Mouse (Mus musculus): ENCODE data around the gene Kctd8. TPM values are rescaled to one million over a fixed set of nuclear protein-coding genes. Genes with fewer than 3 reads are reported as not detected.

Gene Kctd8
- polyA plus RNA-seq, 1 experiment from 2014 or later: 28.9 TPM

- Histone ChIP-seq H3K4me1 (ENCODE audit: control insufficient read depth, insufficient read depth, low read depth, low read length) (no peaks in the 10 kb centered on the region), H3K4me3 (ENCODE audit: low read length) (no peak overlapping the region), H3K27me3 (replicated peaks; ENCODE audit: control insufficient read depth, insufficient read depth, low read length) (no peaks in the 10 kb centered on the region), H3K9me3 (ENCODE audit: control insufficient read depth, low read length) (no peaks in the 10 kb centered on the region), H3K4me2 (ENCODE audit: low read length) (no peak overlapping the region), H3K9ac (ENCODE audit: low read depth, low read length) (no peak overlapping the region), H3K27ac (ENCODE audit: low read depth, low read length) (no peak overlapping the region), H3K36me3 (ENCODE audit: control insufficient read depth, insufficient read depth, low read length) (no peaks in the 10 kb centered on the region)
- 70% methylated on average over 3 of the region's 3 CpGs for WGBS
- ATAC-seq: no peak
Observed at GRCm38 (mm10) chr5:69215216-69215615, 126.3 kb downstream of the Kctd8 start.

GRCm38 (mm10) chr5:69209401-69209800, 132.1 kb downstream of the Kctd8 start:
- H3K27ac ChIP-seq (ENCODE audit: low read depth, low read length): no peak overlapping the region
- H3K4me1 ChIP-seq (ENCODE audit: control insufficient read depth, insufficient read depth, low read depth, low read length): no peaks in the 10 kb centered on the region
- H3K4me2 ChIP-seq (ENCODE audit: low read length): no peak overlapping the region
- no peaks in the 10 kb centered on the region for H3K27me3 ChIP-seq (replicated peaks; ENCODE audit: control insufficient read depth, insufficient read depth, low read length)
- H3K9me3 ChIP-seq (ENCODE audit: control insufficient read depth, low read length): no peaks in the 10 kb centered on the region
- no peak for ATAC-seq
- no peak overlapping the region for H3K9ac ChIP-seq (ENCODE audit: low read depth, low read length)
- H3K36me3 ChIP-seq (ENCODE audit: control insufficient read depth, insufficient read depth, low read length): no peaks in the 10 kb centered on the region
- H3K4me3 ChIP-seq (ENCODE audit: low read length): no peak overlapping the region

DNA sequence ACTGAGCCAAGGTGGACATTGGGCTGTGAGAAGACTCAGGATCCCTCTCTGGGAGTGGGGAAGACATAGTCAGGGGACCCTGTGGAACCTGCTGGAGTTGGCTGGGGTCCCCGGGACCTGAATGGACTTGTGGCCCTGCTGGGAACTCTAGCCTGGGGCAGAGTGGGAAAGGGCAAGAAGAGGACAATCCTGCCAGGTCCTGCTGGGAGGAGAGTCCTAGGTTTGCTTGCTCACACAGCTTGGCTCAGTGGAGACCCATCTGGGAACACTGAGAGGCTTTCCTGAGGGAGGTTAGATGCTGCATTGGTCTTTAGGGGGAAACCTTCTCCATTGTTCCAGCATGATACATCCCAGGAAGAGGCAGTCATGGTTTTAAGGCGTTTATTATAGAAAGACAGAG, 133.8 kb downstream of the Kctd8 start:
- H3K4me1 ChIP-seq (ENCODE audit: control insufficient read depth, insufficient read depth, low read depth, low read length): no peaks in the 10 kb centered on the region
- WGBS: 64% methylated on average over 2 of the region's 2 CpGs
- no peak for ATAC-seq

GRCm38 (mm10) chr5:69159897-69160509, 181.5 kb downstream of the Kctd8 start:
- Histone ChIP-seq H3K4me1 (ENCODE audit: control insufficient read depth, insufficient read depth, low read depth, low read length) (no peaks in the 10 kb centered on the region), H3K27ac (ENCODE audit: low read depth, low read length) (no peak overlapping the region), H3K4me3 (ENCODE audit: low read length) (no peak overlapping the region), H3K4me2 (ENCODE audit: low read length) (no peak overlapping the region), H3K36me3 (ENCODE audit: control insufficient read depth, insufficient read depth, low read length) (no peaks in the 10 kb centered on the region), H3K27me3 (replicated peaks; ENCODE audit: control insufficient read depth, insufficient read depth, low read length) (no peaks in the 10 kb centered on the region), H3K9me3 (ENCODE audit: control insufficient read depth, low read length) (no peaks in the 10 kb centered on the region), H3K9ac (ENCODE audit: low read depth, low read length) (no peak overlapping the region)
- WGBS: 54% methylated on average over 4 of the region's 4 CpGs
- ATAC-seq: peak; percentile 64

More for the DNA sequence above, 133.8 kb downstream of the Kctd8 start:
- no peak overlapping the region for H3K4me3 ChIP-seq (ENCODE audit: low read length)
- H3K27ac ChIP-seq (ENCODE audit: low read depth, low read length): no peak overlapping the region
- no peak overlapping the region for H3K9ac ChIP-seq (ENCODE audit: low read depth, low read length)
- H3K27me3 ChIP-seq (replicated peaks; ENCODE audit: control insufficient read depth, insufficient read depth, low read length): no peaks in the 10 kb centered on the region
- H3K36me3 ChIP-seq (ENCODE audit: control insufficient read depth, insufficient read depth, low read length): no peaks in the 10 kb centered on the region
- no peak overlapping the region for H3K4me2 ChIP-seq (ENCODE audit: low read length)
- no peaks in the 10 kb centered on the region for H3K9me3 ChIP-seq (ENCODE audit: control insufficient read depth, low read length)

- 81% methylated on average over 3 of the region's 3 CpGs for WGBS
- ATAC-seq: no peak
Observed at GRCm38 (mm10) chr5:69156489-69156888, 185.0 kb downstream of the Kctd8 start.

DNA sequence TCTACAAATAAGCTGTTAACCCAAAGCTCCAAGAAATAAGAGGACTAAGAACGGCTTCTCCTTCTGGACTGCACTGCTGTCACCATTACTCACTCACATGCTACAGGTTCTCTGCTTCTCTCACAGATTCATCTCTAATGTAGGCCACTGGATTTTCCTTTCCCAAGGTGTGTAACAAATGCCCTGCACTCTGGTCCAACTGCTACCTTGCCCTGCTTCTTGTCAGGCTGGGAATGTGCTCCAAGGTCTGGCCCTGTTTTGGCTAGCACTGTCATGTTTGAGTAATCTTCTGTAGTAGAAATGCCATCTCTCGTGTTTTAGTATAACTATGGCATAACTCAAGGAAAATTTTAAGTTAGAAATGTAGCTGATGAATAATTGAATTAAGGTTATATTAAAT, 195.7 kb downstream of the Kctd8 start:
- H3K36me3 ChIP-seq (ENCODE audit: control insufficient read depth, insufficient read depth, low read length): no peaks in the 10 kb centered on the region
- H3K4me2 ChIP-seq (ENCODE audit: low read length): no peak overlapping the region
- H3K27ac ChIP-seq (ENCODE audit: low read depth, low read length): no peak overlapping the region
- no peak overlapping the region for H3K4me3 ChIP-seq (ENCODE audit: low read length)
- ATAC-seq: no peak
- WGBS: 90% methylated on average over 2 of the region's 2 CpGs
- no peaks in the 10 kb centered on the region for H3K9me3 ChIP-seq (ENCODE audit: control insufficient read depth, low read length)
- H3K9ac ChIP-seq (ENCODE audit: low read depth, low read length): no peak overlapping the region
- H3K4me1 ChIP-seq (ENCODE audit: control insufficient read depth, insufficient read depth, low read depth, low read length): no peaks in the 10 kb centered on the region
- H3K27me3 ChIP-seq (replicated peaks; ENCODE audit: control insufficient read depth, insufficient read depth, low read length): no peaks in the 10 kb centered on the region

More at GRCm38 (mm10) chr5:69156489-69156888, 185.0 kb downstream of the Kctd8 start:
- no peaks in the 10 kb centered on the region for H3K27me3 ChIP-seq (replicated peaks; ENCODE audit: control insufficient read depth, insufficient read depth, low read length)
- no peak overlapping the region for H3K27ac ChIP-seq (ENCODE audit: low read depth, low read length)
- no peak overlapping the region for H3K9ac ChIP-seq (ENCODE audit: low read depth, low read length)
- H3K4me3 ChIP-seq (ENCODE audit: low read length): no peak overlapping the region
- H3K36me3 ChIP-seq (ENCODE audit: control insufficient read depth, insufficient read depth, low read length): no peaks in the 10 kb centered on the region
- H3K9me3 ChIP-seq (ENCODE audit: control insufficient read depth, low read length): no peaks in the 10 kb centered on the region
- H3K4me2 ChIP-seq (ENCODE audit: low read length): no peak overlapping the region
- H3K4me1 ChIP-seq (ENCODE audit: control insufficient read depth, insufficient read depth, low read depth, low read length): no peaks in the 10 kb centered on the region

DNA sequence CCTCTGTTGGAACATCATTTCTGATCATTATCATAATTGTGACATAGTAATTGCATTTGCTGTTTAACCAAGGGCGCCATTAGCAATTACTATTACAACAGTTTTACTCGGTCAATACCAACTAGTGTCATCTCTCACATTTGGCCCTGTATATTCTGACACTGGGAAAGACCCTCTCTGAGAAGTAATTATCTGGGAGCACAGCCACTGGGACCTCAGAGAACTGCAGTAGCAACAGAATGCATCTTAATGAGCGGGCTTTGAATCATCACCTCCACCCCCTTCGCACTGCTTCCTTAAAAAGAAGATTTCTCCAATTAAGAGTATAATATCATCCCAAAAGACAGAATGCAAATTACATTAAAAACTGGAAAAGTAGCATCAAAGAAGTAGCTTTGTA, 200.4 kb downstream of the Kctd8 start:
- no peak overlapping the region for H3K4me2 ChIP-seq (ENCODE audit: low read length)
- H3K4me1 ChIP-seq (ENCODE audit: control insufficient read depth, insufficient read depth, low read depth, low read length): no peaks in the 10 kb centered on the region
- H3K9me3 ChIP-seq (ENCODE audit: control insufficient read depth, low read length): no peaks in the 10 kb centered on the region
- no peaks in the 10 kb centered on the region for H3K27me3 ChIP-seq (replicated peaks; ENCODE audit: control insufficient read depth, insufficient read depth, low read length)
- ATAC-seq: no peak
- no peak overlapping the region for H3K27ac ChIP-seq (ENCODE audit: low read depth, low read length)
- no peak overlapping the region for H3K9ac ChIP-seq (ENCODE audit: low read depth, low read length)
- no peaks in the 10 kb centered on the region for H3K36me3 ChIP-seq (ENCODE audit: control insufficient read depth, insufficient read depth, low read length)
- WGBS: 69% methylated on average over 4 of the region's 4 CpGs
- H3K4me3 ChIP-seq (ENCODE audit: low read length): no peak overlapping the region

- H3K9ac ChIP-seq (ENCODE audit: low read depth, low read length): no peak overlapping the region
- WGBS: 76% methylated on average over 2 of the region's 2 CpGs
- no peaks in the 10 kb centered on the region for H3K9me3 ChIP-seq (ENCODE audit: control insufficient read depth, low read length)
- H3K4me1 ChIP-seq (ENCODE audit: control insufficient read depth, insufficient read depth, low read depth, low read length): no peaks in the 10 kb centered on the region
- H3K36me3 ChIP-seq (ENCODE audit: control insufficient read depth, insufficient read depth, low read length): no peaks in the 10 kb centered on the region
- H3K27ac ChIP-seq (ENCODE audit: low read depth, low read length): no peak overlapping the region
- no peak overlapping the region for H3K4me3 ChIP-seq (ENCODE audit: low read length)
- H3K4me2 ChIP-seq (ENCODE audit: low read length): no peak overlapping the region
- H3K27me3 ChIP-seq (replicated peaks; ENCODE audit: control insufficient read depth, insufficient read depth, low read length): no peaks in the 10 kb centered on the region
- no peak for ATAC-seq
Observed at GRCm38 (mm10) chr5:69108718-69109117, 232.8 kb downstream of the Kctd8 start.

GRCm38 (mm10) chr5:69088912-69089311, 252.6 kb downstream of the Kctd8 start:
- Histone ChIP-seq H3K9ac (ENCODE audit: low read depth, low read length) (no peak overlapping the region), H3K4me3 (ENCODE audit: low read length) (no peak overlapping the region), H3K27ac (ENCODE audit: low read depth, low read length) (no peak overlapping the region), H3K27me3 (replicated peaks; ENCODE audit: control insufficient read depth, insufficient read depth, low read length) (no peaks in the 10 kb centered on the region), H3K9me3 (ENCODE audit: control insufficient read depth, low read length) (no peaks in the 10 kb centered on the region), H3K4me2 (ENCODE audit: low read length) (no peak overlapping the region), H3K4me1 (ENCODE audit: control insufficient read depth, insufficient read depth, low read depth, low read length) (no peaks in the 10 kb centered on the region), H3K36me3 (ENCODE audit: control insufficient read depth, insufficient read depth, low read length) (no peaks in the 10 kb centered on the region)
- no peak for ATAC-seq
